Mouse (Mus musculus): ENCODE measurements around the gene Kcnj1.

The Kcnj1 gene

DNA sequence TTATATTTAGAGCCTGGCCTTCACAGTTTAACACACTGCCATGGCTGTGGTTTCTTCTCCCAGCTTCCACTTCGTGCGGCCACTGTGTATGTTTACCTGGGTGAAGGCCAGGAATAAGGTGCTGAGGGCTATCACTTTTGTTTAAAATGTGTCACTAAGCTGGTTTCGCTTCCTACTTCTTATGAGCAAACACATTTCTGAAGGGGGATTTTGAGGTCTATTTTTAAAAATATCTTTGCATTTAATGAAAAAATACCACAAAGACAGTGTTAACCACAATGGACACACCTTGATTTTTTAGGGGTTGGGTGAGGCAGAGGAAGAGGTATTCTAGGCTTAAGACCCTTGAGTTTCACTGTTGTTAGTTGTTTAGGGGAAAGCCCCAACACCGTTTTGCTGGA, 22.5 kb downstream of the Kcnj1 start:
- CTCF ChIA-PET = interaction anchor here (0.6 to 0.7 kb wide), 2 partner anchors 10 to 11 kb away, joined by 3 to 6 read pairs; no protein-coding TSS in a partner anchor

DNA sequence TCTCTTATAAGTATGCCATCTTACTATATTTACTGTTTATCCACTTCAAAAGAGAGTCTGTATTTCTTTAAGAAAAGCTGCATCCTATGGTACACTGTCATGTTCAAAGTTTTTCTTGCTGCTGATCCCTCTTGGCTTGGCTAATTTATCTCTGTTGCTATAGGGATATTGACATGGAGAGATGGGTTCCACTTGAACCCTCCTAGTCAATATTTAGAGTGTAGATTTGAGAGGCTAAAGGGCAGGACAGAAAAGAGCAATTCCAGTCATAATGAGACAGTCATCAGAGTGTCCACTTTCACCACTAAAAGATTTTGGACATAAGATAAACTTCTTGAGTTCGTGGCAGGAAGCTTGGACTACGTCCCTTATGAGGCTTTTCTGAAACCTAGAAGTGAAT, 27.9 kb downstream of the Kcnj1 start:
- CTCF ChIA-PET = no interaction called here

DNA sequence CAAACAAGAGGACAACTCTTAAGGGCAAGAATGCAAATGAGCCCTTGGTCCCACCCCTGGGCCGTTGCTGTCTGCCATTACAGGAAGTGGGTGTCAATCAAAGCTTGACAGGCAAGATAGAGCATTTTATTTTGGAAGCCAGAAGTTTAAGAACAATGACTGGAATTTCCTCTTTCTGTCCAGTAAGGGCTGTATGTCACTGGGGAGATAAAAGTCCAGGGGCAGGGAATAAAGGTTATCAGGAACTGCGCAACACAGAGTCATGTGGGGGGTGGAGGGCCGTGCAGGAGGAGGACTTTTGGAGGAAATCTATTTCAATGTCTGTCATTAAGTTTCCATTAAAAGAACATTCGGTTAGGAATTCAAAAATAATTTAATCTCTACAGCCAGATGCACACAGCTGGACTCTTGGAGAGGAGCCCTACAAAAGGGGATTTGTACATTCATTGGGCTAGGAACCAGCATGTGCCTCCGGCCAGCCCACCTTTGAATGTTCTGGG, 28.4 kb downstream of the Kcnj1 start:
- CTCF ChIA-PET = no interaction called here

DNA sequence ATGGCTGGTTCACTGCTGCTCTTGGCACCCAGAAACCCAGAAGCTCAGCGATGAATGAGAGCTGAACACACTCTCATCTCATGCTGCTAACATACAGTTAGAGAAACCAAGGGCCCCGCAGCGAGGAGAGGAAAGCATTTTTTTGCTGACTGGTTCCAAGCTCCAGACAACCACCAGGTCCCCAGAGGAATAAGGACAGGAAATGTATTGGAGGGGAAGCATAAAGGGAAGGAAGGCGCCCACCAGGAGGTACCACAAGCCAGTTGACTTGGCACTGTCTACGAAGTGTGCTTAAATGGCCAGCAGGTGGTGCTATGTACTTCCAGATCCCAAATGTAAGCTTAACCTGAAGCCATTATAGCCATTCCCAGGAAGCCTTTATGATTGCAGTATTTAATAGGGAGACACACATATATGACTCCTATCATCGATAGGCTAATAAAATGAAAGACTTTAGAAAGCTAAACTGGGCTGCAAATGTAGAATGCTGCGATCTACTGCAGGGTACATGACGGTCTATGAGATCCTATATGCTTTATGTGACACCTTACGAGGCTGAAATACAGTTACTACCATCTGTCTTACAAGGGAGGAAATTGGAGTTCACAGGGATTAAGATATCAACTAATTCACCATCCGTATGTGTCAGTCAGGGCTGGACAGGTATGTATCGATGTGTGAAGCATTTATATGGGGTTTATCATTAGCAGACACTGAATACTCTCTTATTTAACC, 33.1 kb downstream of the Kcnj1 start:
- CTCF ChIA-PET = interaction anchor here (0.6 to 1.4 kb wide), 10 partner anchors 11 to 733 kb away, joined by 3 to 4 read pairs (median 3); no protein-coding TSS in a partner anchor

DNA sequence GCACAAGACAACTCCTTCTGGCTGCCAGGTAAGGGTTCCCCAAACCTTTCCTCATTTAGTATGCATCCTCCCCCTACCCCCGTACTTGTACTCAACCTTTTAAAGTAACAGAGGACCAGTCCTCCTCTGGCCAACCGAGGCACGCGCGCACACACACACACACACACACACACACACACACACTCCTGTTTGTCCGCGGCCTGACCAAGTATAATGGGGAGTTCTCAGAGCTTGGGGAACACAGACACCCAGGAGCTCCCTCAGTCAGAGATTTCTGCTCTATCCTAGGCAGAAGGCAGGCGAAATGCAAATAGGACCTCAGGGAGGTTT, 36.4 kb downstream of the Kcnj1 start:
- CTCF ChIA-PET = no interaction called here

DNA sequence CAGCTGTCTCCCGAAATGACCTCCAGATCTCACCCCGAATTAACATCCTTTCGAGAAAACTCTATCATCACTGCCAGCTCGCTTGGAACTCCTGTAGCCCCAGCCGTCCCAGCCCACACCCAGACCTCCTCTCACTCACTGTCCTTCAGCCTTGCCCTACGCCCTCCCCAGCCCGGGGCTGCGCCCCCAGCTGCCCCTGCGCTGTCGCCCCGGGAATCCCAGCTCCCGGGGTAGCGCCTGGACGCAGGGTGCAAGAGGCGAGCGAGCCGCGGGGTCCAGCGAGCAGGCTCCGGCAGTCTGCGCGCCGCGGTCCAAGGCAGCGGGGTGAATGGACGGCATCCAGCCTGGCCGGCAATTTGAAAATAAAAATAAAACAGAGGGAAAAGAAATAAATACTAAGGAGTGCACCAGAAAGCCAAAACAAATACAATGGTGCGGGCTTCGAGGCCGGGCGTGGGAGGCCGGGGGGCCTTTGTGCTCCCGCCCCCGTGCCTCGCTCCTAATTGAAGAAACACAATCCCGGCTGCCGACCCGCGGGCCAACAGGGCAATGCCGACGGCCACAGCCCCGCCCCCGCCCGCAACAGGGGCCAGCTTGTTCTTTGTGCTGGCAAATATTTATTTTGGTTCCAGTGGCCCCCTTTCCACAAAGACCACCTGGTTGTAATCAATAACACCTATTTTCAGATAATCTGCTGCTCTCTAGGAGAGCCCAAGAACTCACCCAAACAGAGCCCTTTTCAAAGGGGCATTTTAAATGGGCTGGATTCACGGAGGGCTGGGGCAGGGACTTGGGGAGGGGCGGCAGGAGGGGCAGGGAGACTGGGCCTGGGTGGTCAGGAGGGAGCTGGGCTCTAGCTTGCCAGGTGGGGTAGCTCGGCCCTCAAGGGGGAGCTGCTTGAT, 37.0 kb downstream of the Kcnj1 start:
- CTCF ChIA-PET = interaction anchor here (1.0 kb wide), 1 partner anchor 47 kb away, joined by 3 read pairs; no protein-coding TSS in a partner anchor

DNA sequence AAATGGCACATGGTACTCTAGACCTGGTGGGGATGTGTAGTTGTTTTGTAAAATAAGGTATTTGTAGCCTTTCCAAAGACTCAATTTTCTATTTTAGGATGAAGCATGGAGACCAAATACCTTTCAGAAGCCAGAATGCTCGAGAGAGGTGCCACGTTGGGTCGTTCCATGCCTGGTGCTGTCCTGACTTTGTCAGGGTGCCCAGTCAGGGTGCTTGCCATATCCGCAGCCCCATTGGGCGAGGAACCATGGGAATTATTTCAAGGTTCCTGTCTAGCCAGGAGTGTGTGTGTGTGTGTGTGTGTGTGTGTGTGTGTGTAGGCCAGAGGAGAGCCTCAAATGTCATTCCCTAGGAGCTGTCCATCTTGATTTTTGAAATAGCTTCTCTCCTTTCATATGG, 38.4 kb downstream of the Kcnj1 start:
- CTCF ChIA-PET = no interaction called here

DNA sequence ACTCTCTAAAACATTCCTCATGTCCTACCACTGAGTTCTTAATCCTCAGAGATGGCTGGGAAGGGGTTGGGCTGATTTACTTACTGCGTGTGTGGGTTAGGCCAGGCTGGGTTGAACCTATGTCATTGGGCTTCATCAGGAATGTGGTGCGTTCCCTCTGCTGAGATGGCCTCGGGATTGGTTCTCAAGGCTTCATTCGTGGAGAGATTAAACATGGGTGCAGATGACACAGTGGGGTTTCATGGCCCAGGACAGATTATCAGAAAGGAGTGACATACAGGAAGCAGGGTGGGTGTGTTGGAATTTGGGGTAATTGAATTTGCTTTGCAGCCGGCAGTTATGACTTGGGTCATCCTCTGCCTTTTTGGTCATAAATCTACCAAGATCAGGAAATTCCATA, 39.2 kb downstream of the Kcnj1 start:
- CTCF ChIA-PET = no interaction called here

DNA sequence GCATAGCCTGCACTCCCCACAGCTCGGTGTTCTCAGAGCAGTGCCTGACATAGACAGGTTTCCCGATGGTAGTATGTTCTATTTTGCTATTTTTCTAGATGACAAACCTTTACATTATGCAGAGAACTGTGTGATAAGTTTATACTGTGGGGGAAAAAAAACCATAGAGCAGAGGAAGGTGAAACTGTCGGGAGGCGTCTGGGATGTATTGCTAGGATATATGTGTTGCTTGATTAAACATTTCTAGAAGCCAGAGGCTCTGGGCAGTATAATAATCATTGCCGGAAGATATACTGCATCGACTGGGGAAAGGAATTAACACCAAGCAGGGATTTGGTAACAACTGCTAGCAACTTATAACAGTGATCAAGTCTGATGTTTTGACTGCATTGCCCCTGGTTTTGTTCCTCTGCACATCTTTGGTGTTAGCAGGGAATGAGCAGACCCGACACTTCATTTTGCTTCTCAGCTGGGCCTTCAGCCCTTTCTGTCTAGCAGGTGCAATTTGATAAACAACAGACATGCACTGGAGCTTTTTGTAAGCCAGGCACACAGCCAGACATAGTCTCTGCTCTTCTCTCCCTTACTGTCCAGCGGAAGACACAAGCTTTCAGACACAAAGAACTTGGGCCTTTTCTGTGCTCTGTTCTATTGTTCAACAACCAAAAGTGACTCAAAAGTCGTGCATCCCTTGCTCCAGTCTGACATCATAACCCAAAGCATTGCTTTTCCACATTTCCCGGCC, 40.7 kb downstream of the Kcnj1 start:
- CTCF ChIA-PET = interaction anchor here (0.5 kb wide), 1 partner anchor 62 kb away, joined by 4 read pairs; no protein-coding TSS in a partner anchor

DNA sequence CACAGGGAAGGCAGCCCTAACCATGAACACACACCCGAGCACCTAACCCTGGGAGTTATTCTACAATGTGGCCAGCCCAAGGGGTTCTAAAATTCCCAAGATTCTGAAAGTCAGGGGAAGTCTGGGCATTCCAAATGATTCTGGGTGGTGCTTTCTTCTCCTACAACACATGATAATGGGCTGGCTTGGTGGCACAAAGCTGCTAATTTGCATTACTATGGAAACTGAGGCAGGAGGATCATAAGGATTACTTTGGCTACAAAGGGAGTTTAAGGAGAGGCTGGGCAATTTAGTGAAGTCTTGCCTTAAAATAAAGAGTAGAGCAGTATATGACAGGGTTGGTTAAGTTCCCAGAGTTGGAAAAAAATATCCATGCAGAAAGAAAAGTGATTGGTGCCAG, 42.7 kb downstream of the Kcnj1 start:
- CTCF ChIA-PET = no interaction called here

DNA sequence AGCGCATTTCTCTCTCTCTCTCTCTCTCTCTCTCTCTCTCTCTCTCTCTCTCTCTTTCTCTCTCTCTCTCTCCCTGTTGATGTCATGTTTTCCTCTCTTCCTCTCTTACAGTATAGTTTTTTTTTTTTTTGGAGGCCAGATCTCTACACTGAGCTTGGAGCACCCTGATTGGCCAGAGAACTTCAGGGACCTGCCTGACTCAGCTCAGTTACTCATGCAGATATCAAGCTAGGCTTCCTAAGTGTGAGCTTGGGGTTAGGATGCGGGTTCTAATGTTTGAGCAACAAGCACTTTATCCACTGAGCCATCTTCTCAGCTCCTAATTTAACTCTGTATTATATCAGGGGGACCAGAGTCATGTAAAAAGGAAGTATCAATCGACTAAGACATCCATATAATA, 43.7 kb downstream of the Kcnj1 start:
- CTCF ChIA-PET = no interaction called here

DNA sequence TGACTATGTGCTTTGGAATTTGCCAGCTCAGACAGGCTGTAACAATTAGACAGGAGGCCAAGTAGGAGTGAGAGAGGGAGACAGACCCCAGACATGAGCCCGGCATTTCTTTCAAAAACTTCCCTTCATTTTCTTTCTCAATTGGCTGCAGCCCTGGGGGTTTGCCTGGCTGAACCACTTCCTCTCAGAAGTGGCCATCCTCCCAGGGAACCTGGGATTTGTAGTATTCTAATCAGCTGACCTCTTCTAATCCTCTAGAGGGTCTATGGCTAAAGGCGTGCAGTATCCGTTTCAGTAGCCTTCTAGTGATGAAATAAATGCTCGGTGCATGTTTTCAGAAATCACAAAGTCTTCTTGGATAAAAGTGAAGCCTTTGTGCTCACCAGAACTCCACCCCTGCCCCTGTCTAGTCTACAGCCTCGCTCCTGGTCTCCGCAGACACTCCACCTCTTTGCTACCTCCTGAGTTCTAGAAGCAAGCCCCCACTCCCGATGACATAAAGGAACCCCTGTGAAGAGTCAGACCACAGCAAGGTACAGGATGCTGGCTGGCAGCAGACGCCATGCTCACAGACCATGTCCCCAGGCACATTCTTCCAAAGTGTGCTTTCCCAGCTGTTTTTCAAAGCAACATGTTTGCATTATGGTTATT, 45.3 kb downstream of the Kcnj1 start:
- CTCF ChIA-PET = no interaction called here

DNA sequence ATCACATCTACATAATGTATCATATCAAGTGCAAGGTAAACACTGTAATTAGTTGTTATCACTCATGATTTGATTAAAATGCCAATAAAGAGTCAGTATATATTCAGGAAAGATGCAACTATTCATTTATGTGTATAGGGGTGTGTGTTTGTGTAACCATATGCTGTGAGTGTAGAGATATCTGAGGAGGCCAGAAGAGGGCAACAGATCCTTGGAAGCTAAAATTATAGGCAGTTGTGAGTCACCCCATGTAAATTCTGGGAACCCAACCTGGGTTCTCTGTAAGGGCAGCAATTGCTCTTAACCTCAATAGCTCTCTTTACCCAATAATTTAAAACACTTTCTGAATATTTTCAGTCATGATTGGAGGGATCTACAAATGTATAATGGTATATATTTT, 48.4 kb downstream of the Kcnj1 start:
- CTCF ChIA-PET = interaction anchor here (1.1 kb wide), 1 partner anchor 16 kb away, joined by 4 read pairs; no protein-coding TSS in a partner anchor

DNA sequence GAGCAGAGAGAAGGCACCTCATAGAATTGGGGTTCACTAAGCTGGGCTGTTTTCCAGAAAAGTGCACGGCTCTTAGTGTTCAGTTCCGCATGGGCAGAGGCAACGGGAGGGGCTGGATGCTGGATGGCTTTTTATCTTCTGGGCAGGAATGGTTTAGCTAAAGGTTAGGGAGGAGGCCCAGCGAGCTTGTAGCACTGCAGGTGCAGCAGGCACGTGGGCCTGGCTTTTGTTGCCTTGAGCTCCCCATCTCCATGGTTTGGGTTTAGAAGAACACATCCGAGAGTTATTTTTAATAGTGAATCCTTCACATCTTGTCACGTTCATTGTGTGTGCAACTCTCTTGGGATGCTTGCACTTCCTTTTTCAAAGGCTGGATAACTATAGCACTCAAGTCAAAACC, 53.0 kb downstream of the Kcnj1 start:
- CTCF ChIA-PET = no interaction called here

DNA sequence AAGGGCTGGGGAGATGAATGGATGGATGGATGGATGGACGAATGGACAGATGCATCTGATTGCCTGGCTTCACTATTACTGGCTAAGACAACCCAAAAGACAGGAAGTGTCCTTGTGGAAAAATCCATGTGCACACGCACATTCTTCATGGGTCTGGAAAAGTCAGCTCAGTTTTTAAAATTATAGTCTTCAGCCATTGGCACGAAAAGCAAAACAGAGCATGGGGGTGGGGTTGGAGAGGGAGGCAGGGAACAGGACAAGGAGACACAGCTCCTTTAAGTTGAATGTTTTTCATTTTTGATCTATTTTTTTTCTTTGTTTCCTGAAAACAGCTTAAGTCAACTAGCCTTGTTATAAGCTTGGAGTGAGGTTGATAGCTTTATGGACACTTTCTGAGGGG, 58.8 kb downstream of the Kcnj1 start:
- CTCF ChIA-PET = no interaction called here

DNA sequence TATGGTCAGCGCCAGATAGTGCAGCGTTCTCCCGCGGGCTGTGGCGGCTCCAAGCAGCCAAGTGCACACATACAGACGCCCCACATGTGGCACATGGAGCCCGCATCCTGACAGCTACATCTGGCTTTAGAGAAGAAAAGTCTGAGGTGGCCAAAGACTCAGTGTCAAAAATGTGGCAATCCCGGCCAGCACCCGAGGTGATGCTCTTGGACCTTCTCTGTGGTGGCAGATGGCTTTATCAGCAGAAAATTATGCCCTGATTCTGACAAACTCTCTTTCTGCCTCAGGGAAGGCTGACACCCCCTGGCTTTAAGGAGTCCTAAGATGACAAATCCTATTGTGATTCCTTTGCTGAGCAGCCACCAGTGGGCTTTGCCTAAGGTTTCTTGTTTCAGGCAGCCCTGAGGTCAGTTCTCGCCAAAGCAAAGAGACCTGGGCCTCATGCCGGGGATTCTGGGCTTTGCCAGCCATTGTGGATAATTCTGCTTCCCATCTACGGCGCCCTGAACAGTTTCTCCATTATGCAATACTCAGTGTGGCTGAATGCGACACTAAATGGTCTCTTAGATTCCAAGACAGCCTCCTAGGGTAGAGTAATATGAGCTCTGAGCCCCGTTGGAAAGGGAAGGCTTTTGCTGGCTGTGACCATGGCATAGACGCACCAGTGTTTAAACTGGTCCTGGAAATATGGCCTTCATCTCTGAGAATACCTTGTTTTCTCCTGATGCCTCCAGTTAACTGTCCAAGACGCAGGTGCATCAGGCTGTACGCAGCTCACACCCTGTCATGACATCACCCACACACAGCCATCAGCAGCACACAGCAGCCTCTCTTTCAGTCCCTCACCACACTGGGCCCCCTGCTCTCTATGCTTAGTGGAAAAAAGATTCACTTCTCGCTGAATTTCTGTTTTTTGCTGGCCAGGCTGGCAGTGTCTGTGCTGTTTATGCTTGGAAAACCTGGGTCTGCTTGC, 62.2 kb downstream of the Kcnj1 start:
- CTCF ChIA-PET = no interaction called here

DNA sequence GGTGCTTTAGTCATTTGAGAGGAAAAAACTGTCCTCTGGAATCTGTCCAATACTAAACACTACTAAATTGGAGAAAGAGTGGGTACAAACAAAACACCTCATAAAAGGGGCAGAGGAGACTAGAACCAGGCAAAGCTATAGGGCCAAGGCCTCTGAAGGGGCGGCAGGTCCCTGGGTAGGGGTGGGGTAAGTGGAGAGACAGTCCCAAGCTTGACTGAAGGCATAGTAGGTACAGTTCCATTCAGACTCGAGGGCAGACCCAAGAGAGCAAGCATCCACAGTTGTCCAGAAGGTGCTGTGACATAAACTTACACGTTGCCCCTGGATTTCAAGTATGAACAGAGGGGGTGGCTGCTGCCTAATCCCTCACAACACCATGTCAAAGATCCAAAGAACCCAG, 70.8 kb downstream of the Kcnj1 start:
- CTCF ChIA-PET = no interaction called here

DNA sequence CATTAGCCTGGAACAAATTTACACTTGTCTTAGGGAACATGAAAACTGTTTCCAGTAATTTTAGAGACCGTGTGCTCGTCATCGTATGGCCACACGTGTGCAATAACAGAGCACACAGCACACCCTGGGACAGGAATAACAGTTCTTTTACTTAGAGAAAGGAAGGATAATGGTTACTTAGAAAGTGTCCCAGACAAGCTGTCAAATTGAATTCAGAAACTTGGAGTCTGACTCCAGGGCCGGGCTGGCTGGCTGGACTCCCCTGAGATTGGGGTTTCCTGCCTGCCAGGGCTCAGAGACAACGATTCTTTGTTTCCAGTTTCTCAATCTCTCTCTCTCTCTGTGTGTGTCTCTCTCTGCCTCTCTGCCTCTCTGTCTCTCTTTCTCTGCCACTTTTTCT, 71.5 kb downstream of the Kcnj1 start:
- CTCF ChIA-PET = interaction anchor here (0.6 kb wide), 1 partner anchor 119 kb away, joined by 4 read pairs; no protein-coding TSS in a partner anchor

DNA sequence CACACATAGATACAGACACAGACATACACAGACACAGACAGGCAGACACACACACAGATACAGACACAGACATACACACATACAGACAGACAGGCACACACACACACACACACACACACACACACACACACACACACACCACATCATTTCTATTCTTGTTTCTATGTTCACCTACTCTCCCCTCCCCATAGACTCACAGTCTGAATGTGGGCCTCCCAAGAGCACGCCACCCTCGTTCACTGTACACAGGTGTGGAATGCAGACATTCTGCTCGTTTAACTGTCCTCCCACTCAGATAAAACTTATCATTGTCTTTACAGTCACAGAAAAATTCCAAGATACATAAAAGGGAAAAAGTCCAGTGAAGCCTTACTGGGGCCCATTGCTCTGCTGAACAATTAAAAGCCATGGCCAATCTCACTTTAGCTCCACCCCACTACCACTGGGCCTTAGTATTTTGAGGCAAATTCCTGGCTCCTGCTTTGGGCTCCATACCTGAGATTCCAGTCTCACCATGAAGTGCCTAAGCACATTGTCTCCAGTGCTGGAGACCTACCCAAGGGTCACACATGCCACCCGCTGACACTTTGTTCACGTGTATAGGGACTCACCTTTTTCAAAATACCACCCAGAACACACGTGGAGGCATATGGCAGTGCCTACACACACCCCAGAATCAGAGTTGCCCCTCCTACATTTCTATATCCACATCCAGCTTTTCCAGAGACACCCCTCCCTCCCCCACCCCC, 72.3 kb downstream of the Kcnj1 start:
- CTCF ChIA-PET = interaction anchor here (0.6 kb wide), 2 partner anchors 11 to 118 kb away, joined by 4 read pairs; no protein-coding TSS in a partner anchor

All from spleen, embryonic (tissue).